8 mouse cellular contexts compared by ENCODE assay signal in genomic region chr5:90640286-90641217, GRCm38 (mm10). TPM values are rescaled to one million over a fixed set of nuclear protein-coding genes. Genes with fewer than 3 reads are reported as not detected.
A peak's percentile ranks its signal among the peaks of the same experiment; 100 is the strongest.
DNase-seq lines count a peak whose midpoint lies in the region; ATAC-seq and TF ChIP-seq lines count a peak whose summit lies in the region.

Rassf6 (minus strand) TSS chr5:90640657.

- H3K27me3 ChIP-seq in hindbrain, postnatal 0 days (ENCODE audit: insufficient read depth, low read length) = no peaks in the 10 kb centered on the region
- H3K27me3 ChIP-seq in liver, embryonic 12.5 days (replicated peaks) = no peaks in the 10 kb centered on the region
- peaks cover 5% of the 10 kb centered on the region; the same call in 1 of the 2 replicates for H3K27me3 ChIP-seq in neural tube, embryonic 13.5 days

- peak within 1 kb of the TSS; percentile 80 for H3K4me2 ChIP-seq in hindbrain, postnatal 0 days (ENCODE audit: low read depth, low read length)
- peak within 1 kb of the TSS; percentile 67 for H3K4me2 ChIP-seq in liver, embryonic 12.5 days
- H3K4me2 ChIP-seq in neural tube, embryonic 13.5 days = peak within 1 kb of the TSS; percentile 75

- peak; percentile 37 for DNase-seq in right cerebral cortex, postnatal 25 days
- DNase-seq in right cerebral cortex, postnatal 10 days (ENCODE audit: low spot score in 2 of 2) = no peak
- peak; percentile 53 for DNase-seq in embryo, embryonic 11 days
- peak; percentile 42 for DNase-seq in hindbrain, postnatal 0 days (ENCODE audit: low spot score)
- no peak for DNase-seq in gastrocnemius, adult 18-20 months (ENCODE audit: low spot score)
- DNase-seq in gastrocnemius, postnatal 10 days = no peak

- no peaks in the 10 kb centered on the region for H3K4me1 ChIP-seq in hindbrain, postnatal 0 days (ENCODE audit: insufficient read depth, low read length)
- peaks cover 5% of the 10 kb centered on the region; the same call in 1 of the 2 replicates for H3K4me1 ChIP-seq in liver, embryonic 12.5 days
- peaks cover 9% of the 10 kb centered on the region for H3K4me1 ChIP-seq in neural tube, embryonic 13.5 days (replicated peaks)

- peak within 1 kb of the TSS; percentile 51 for H3K4me3 ChIP-seq in hindbrain, postnatal 0 days (ENCODE audit: low read length)
- H3K4me3 ChIP-seq in liver, embryonic 12.5 days = peak within 1 kb of the TSS; percentile 44
- H3K4me3 ChIP-seq in neural tube, embryonic 13.5 days = peak within 1 kb of the TSS; percentile 39

- 10% methylated on average over 26 of the region's 26 CpGs for WGBS in hindbrain, postnatal 0 days
- 9% methylated on average over 26 of the region's 26 CpGs for WGBS in liver, embryonic 12.5 days (ENCODE audit: insufficient replicate concordance)
- WGBS in neural tube, embryonic 13.5 days = 11% methylated on average over 26 of the region's 26 CpGs

- peak within 1 kb of the TSS; percentile 50 for H3K9ac ChIP-seq in hindbrain, postnatal 0 days (replicated peaks; ENCODE audit: low read length)
- H3K9ac ChIP-seq in liver, embryonic 12.5 days = peak within 1 kb of the TSS; percentile 46; the same call in 1 of the 2 replicates
- peak within 1 kb of the TSS; percentile 59 for H3K9ac ChIP-seq in neural tube, embryonic 13.5 days

- ATAC-seq in hindbrain, postnatal 0 days = peak; percentile 89
- peak; percentile 87 for ATAC-seq in liver, embryonic 12.5 days
- peak; percentile 74 for ATAC-seq in neural tube, embryonic 13.5 days (ENCODE audit: low read depth)

- 0 out of 2 replicates have a peak within 1 kb of the TSS, but pooled peaks have one; percentile 15 for H3K27ac ChIP-seq in hindbrain, postnatal 0 days
- H3K27ac ChIP-seq in liver, embryonic 12.5 days = peak within 1 kb of the TSS; percentile 64; the same call in 1 of the 2 replicates
- no peak within 1 kb of the TSS for H3K27ac ChIP-seq in neural tube, embryonic 13.5 days (replicated peaks)

- no peaks in the 10 kb centered on the region for H3K36me3 ChIP-seq in hindbrain, postnatal 0 days (ENCODE audit: insufficient read depth, low read length)
- no peaks in the 10 kb centered on the region for H3K36me3 ChIP-seq in liver, embryonic 12.5 days
- no peaks in the 10 kb centered on the region for H3K36me3 ChIP-seq in neural tube, embryonic 13.5 days

- no peaks in the 10 kb centered on the region for H3K9me3 ChIP-seq in hindbrain, postnatal 0 days (ENCODE audit: low read length)
- no peaks in the 10 kb centered on the region for H3K9me3 ChIP-seq in liver, embryonic 12.5 days (replicated peaks)
- no peaks in the 10 kb centered on the region for H3K9me3 ChIP-seq in neural tube, embryonic 13.5 days

- no peak; the same call in 1 of the 2 replicates for TF ChIP-seq CTCF in hindbrain, postnatal 0 days (IDR thresholded peaks at IDR 0.05; ENCODE audit: low read depth)

RNA-seq across cellular contexts. Expression of gene Rassf6, which starts in this region (rescaled TPM):
- total RNA-seq in hindbrain, postnatal 0 days (2014; rRNA removed) = 1.4 and 1.8 TPM in 2 replicates
- 2.8 and 3.9 TPM in 2 replicates for polyA plus RNA-seq in hindbrain, postnatal 0 days (2015; fragmentation: Nextera tagmentation; extraction: Ambion mirVana)
- polyA plus RNA-seq in liver, embryonic 12.5 days (2016; fragmentation: Nextera tagmentation; extraction: Ambion mirVana) = 4.3 and 5.0 TPM in 2 replicates
- 1.7 and 1.9 TPM in 2 replicates for polyA plus RNA-seq in neural tube, embryonic 13.5 days (2015; fragmentation: Nextera tagmentation; extraction: Ambion mirVana)
- not detected for total RNA-seq in gastrocnemius, adult 18-20 months (2021)
- total RNA-seq in gastrocnemius, postnatal 10 days (2021) = not detected

Comparison
In these comparisons a context has a peak if more than half of its experiments do, and no peak if none do; other contexts are left out.
1. DNase-seq: peak in right cerebral cortex, postnatal 25 days (single experiment), embryo, embryonic 11 days (single experiment) and hindbrain, postnatal 0 days (single experiment); none in right cerebral cortex, postnatal 10 days (0 of 2), gastrocnemius, adult 18-20 months (single experiment) and gastrocnemius, postnatal 10 days (single experiment).
2. Peak in every context shown above with its lines, with median percentiles within 50 percentile points of each other: ATAC-seq, H3K4me2 ChIP-seq, H3K4me3 ChIP-seq and H3K9ac ChIP-seq.